Mouse (Mus musculus) thymus, postnatal 4 days (tissue): ENCODE results near the gene Pcgf3.

ENCODE experiments used
- DNase-seq: peaks from one replicate; pipeline ENCODE4 v3.0.0; 2021

The Pcgf3 gene

GRCm38 (mm10) chr5:108461082-108462065 lies at the start of gene Pcgf3:
Pcgf3 (plus strand) TSS chr5:108461232.
- peak; percentile 100 for DNase-seq

- no peak for DNase-seq
Measured at GRCm38 (mm10) chr5:108414711-108415110, 46.3 kb upstream of the Pcgf3 start.

- DNase-seq = no peak
Measured at GRCm38 (mm10) chr5:108422741-108423140, 38.3 kb upstream of the Pcgf3 start.

- no peak for DNase-seq
Measured at GRCm38 (mm10) chr5:108423427-108423826, 37.6 kb upstream of the Pcgf3 start.

- peak; percentile 63 for DNase-seq
Measured at GRCm38 (mm10) chr5:108427186-108427585, 33.8 kb upstream of the Pcgf3 start.

- no peak for DNase-seq
Measured at GRCm38 (mm10) chr5:108431196-108431595, 29.8 kb upstream of the Pcgf3 start.

- DNase-seq = peak; percentile 97
Measured at GRCm38 (mm10) chr5:108433804-108434587, 27.0 kb upstream of the Pcgf3 start, which contains the start of gene Atp5k. Atp5k (minus strand) TSS chr5:108434448.

DNA sequence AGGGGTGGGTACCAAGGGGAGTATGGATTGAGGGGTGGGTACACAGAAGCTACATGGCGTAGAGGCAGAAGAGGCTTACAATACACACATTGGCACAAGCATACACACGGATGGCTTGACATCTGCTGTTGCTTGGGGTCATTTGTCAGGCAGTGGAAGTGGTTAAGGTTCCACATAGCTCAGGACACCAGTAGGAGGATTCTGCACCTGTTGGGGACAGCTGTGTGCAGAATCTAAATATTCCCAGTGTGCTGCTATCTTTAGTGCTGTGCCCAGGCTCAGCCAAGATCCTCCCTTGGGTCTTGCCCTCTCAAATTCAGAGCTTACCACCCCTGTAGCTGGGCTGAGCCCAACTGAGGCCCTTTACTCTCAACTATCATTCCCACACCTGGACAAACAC lies 24.9 kb upstream of the Pcgf3 start:
- DNase-seq = no peak

- DNase-seq = no peak
Measured at GRCm38 (mm10) chr5:108446973-108447372, 14.1 kb upstream of the Pcgf3 start.

GRCm38 (mm10) chr5:108447857-108448256 lies 13.2 kb upstream of the Pcgf3 start:
- DNase-seq = no peak

- no peak for DNase-seq
Measured at GRCm38 (mm10) chr5:108448785-108449668, 12.0 kb upstream of the Pcgf3 start, which contains the start of gene Mfsd7a. Mfsd7a (minus strand) TSS chr5:108448891.

GRCm38 (mm10) chr5:108450837-108451540 lies 10.0 kb upstream of the Pcgf3 start:
- no peak for DNase-seq

GRCm38 (mm10) chr5:108451611-108452010 lies 9.4 kb upstream of the Pcgf3 start:
- no peak for DNase-seq

GRCm38 (mm10) chr5:108452422-108452821 lies 8.6 kb upstream of the Pcgf3 start:
- DNase-seq = no peak

DNA sequence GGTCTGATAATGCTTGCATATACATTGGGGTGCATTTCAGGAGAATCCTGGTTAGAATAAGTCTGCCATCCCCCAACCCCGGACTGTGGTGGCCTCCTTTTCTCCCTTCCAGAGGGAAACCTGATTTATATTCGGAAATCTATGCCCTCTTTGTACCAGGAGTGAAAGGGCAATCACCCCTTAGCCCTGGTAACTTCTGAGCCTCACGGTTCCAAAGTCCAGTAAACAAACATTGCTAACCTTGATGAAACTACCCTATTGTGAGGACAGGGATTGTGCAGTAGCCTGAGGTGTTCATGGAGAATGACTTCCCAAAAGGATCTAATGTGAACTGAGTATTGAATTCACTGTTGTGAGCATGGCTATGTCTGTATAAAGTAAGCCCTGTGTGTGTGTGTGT lies 6.9 kb upstream of the Pcgf3 start:
- DNase-seq = no peak

DNA sequence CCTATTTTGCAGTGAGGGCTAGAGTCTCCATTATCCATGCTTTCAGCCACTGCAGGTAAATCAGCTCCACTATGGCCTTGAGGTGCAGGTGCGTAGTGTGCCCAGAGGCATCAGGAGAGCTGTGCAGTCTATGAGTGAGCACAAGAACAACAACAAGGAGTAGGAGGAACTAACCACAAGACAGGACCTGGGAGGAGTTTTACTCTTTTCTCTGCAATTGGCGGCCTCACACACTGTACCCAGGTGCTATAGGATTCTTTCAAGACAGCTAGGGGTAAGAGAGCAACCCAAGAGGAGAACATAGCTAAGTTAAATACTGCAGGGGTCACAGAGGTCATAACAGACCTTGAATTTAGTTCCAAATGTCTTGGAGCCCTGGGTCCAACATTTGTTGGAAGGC lies 2.3 kb upstream of the Pcgf3 start:
- DNase-seq = peak; percentile 49

GRCm38 (mm10) chr5:108460461-108460860 lies 571 bp upstream of the Pcgf3 start:
- peak; percentile 24 for DNase-seq

GRCm38 (mm10) chr5:108462446-108462845 lies 1.4 kb downstream of the Pcgf3 start:
- peak; percentile 24 for DNase-seq

DNA sequence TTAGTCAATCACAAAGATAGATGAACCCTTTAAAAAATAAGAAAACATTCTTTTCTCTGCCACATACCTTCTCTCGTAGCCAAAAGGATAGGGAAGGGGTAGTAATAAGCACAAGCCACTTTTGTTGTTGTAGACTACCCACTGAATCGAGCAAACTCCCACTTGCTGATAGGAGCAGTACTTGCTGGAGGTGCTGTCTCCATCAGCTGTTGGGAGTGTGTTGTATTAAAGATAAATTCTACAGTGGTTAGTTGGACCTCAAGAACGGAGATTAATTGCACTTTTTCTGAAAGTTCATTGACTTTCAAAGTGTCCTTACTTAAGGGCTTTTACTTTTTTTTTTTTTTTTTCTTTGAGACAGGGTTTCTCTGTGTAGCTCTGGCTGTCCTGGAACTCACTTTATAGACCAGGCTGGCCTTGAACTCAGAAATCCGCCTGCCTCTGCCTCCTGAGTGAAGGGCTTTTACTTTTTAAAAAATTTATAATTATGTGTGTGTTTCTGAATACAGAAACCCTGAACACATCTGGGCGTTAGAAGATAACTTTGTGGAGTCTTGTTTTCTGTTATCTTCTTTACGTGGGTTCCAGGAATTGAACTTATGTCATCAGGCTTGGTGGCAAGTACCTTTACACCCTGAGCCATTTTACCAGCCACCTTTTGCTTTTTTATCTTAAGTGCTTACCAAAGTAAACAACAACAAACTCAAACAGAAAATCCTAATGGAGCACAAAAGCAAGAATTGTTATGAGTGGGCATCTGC lies 4.3 kb downstream of the Pcgf3 start:
- no peak for DNase-seq

GRCm38 (mm10) chr5:108466647-108467046 lies 5.6 kb downstream of the Pcgf3 start:
- DNase-seq = no peak

GRCm38 (mm10) chr5:108469617-108470016 lies 8.6 kb downstream of the Pcgf3 start:
- DNase-seq = no peak
